Mouse (Mus musculus): Measurements from ENCODE around the gene Igsf11. TPM values are rescaled to one million over a fixed set of nuclear protein-coding genes. Genes with fewer than 3 reads are reported as not detected.

Igsf11 gene
- polyA plus RNA-seq, 1 experiment from 2014 or later: 1.1 TPM

GRCm38 (mm10) chr16:38955296-38955695 is 62.8 kb downstream of the Igsf11 start:
- Histone ChIP-seq H3K27me3 (no peaks in the 10 kb centered on the region), H3K4me3 (replicated peaks) (no peak overlapping the region), H3K4me1 (replicated peaks) (peaks cover 10% of the 10 kb centered on the region; the same call in 1 of the 2 replicates), H3K27ac (no peak overlapping the region), H3K36me3 (no peaks in the 10 kb centered on the region), H3K9ac (replicated peaks) (no peak overlapping the region), H3K9me3 (0 out of 2 replicates have a peak, but pooled peaks cover 6% of the 10 kb centered on the region), H3K4me2 (no peak overlapping the region)
- ATAC-seq (ENCODE audit: insufficient number of reproducible peaks, insufficient read depth, low FRiP score, low TSS enrichment, low read depth): no peak
- 89% methylated on average over 5 of the region's 5 CpGs for WGBS

GRCm38 (mm10) chr16:38958801-38959200 is 66.3 kb downstream of the Igsf11 start:
- Histone ChIP-seq H3K36me3 (no peaks in the 10 kb centered on the region), H3K4me2 (no peak overlapping the region), H3K27ac (no peak overlapping the region), H3K4me3 (replicated peaks) (no peak overlapping the region), H3K9me3 (0 out of 2 replicates have a peak, but pooled peaks cover 6% of the 10 kb centered on the region), H3K9ac (replicated peaks) (no peak overlapping the region), H3K4me1 (replicated peaks) (peaks cover 10% of the 10 kb centered on the region; the same call in 1 of the 2 replicates), H3K27me3 (no peaks in the 10 kb centered on the region)
- WGBS: 82% methylated on average over 9 of the region's 9 CpGs
- no peak for ATAC-seq (ENCODE audit: insufficient number of reproducible peaks, insufficient read depth, low FRiP score, low TSS enrichment, low read depth)

GRCm38 (mm10) chr16:38960550-38960949 is 68.1 kb downstream of the Igsf11 start:
- ATAC-seq (ENCODE audit: insufficient number of reproducible peaks, insufficient read depth, low FRiP score, low TSS enrichment, low read depth): no peak
- Histone ChIP-seq H3K27me3 (no peaks in the 10 kb centered on the region), H3K4me1 (replicated peaks) (peaks cover 13% of the 10 kb centered on the region; the same call in 1 of the 2 replicates), H3K4me3 (replicated peaks) (no peak overlapping the region), H3K9ac (replicated peaks) (no peak overlapping the region), H3K36me3 (no peaks in the 10 kb centered on the region), H3K27ac (no peak overlapping the region), H3K4me2 (no peak overlapping the region), H3K9me3 (0 out of 2 replicates have a peak, but pooled peaks cover 6% of the 10 kb centered on the region)
- 82% methylated on average over 8 of the region's 8 CpGs for WGBS

GRCm38 (mm10) chr16:38961865-38962264 is 69.4 kb downstream of the Igsf11 start:
- H3K27ac ChIP-seq: no peak overlapping the region
- no peaks in the 10 kb centered on the region for H3K36me3 ChIP-seq
- H3K4me1 ChIP-seq (replicated peaks): peaks cover 16% of the 10 kb centered on the region; the same call in 1 of the 2 replicates
- no peak for ATAC-seq (ENCODE audit: insufficient number of reproducible peaks, insufficient read depth, low FRiP score, low TSS enrichment, low read depth)
- H3K9ac ChIP-seq (replicated peaks): no peak overlapping the region
- 0 out of 2 replicates have a peak, but pooled peaks cover 6% of the 10 kb centered on the region for H3K9me3 ChIP-seq
- H3K4me2 ChIP-seq: no peak overlapping the region
- 83% methylated on average over 2 of the region's 2 CpGs for WGBS
- no peaks in the 10 kb centered on the region for H3K27me3 ChIP-seq
- H3K4me3 ChIP-seq (replicated peaks): no peak overlapping the region

- Histone ChIP-seq H3K27ac (no peak overlapping the region), H3K9ac (replicated peaks) (no peak overlapping the region), H3K4me1 (replicated peaks) (peaks cover 16% of the 10 kb centered on the region; the same call in 1 of the 2 replicates), H3K27me3 (no peaks in the 10 kb centered on the region), H3K36me3 (no peaks in the 10 kb centered on the region), H3K4me2 (no peak overlapping the region), H3K9me3 (0 out of 2 replicates have a peak, but pooled peaks cover under 1% of the 10 kb centered on the region), H3K4me3 (replicated peaks) (no peak overlapping the region)
- no peak for ATAC-seq (ENCODE audit: insufficient number of reproducible peaks, insufficient read depth, low FRiP score, low TSS enrichment, low read depth)
- 76% methylated on average over 9 of the region's 9 CpGs for WGBS
These were observed 70.2 kb downstream of the Igsf11 start for GRCm38 (mm10) chr16:38962695-38963094.

DNA sequence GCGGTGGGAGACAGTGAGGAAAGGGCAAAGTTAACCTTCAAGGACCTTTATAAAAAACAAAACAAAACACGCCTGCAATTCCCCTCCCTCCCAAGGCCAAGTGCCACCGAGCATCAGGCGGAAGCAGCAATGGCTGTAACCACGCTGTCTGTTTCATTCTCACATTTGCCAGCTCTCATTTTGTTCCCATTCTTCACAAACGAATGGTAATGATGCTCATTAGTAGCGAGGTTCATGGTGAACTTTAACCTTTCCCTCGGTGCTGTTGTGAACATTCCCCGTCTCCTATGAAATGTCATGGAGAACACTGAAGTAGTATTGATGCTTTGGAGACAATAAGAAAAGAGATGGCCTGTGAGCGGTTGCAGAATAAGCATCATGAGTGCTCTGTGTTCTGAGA is 74.6 kb downstream of the Igsf11 start:
- no peak for ATAC-seq (ENCODE audit: insufficient number of reproducible peaks, insufficient read depth, low FRiP score, low TSS enrichment, low read depth)
- H3K9ac ChIP-seq (replicated peaks): no peak overlapping the region
- H3K27ac ChIP-seq: no peak overlapping the region
- no peaks in the 10 kb centered on the region for H3K36me3 ChIP-seq
- H3K4me1 ChIP-seq (replicated peaks): peaks cover 6% of the 10 kb centered on the region; the same call in 1 of the 2 replicates
- no peaks in the 10 kb centered on the region for H3K27me3 ChIP-seq
- H3K9me3 ChIP-seq: no peaks in the 10 kb centered on the region
- no peak overlapping the region for H3K4me2 ChIP-seq
- 82% methylated on average over 10 of the region's 10 CpGs for WGBS
- H3K4me3 ChIP-seq (replicated peaks): no peak overlapping the region

- no peaks in the 10 kb centered on the region for H3K27me3 ChIP-seq
- ATAC-seq (ENCODE audit: insufficient number of reproducible peaks, insufficient read depth, low FRiP score, low TSS enrichment, low read depth): no peak
- WGBS: 79% methylated on average over 13 of the region's 13 CpGs
- no peak overlapping the region for H3K4me3 ChIP-seq (replicated peaks)
- no peak overlapping the region for H3K27ac ChIP-seq
- H3K9me3 ChIP-seq: no peaks in the 10 kb centered on the region
- no peak overlapping the region for H3K4me2 ChIP-seq
- H3K36me3 ChIP-seq: no peaks in the 10 kb centered on the region
- H3K4me1 ChIP-seq (replicated peaks): peaks cover 24% of the 10 kb centered on the region
- H3K9ac ChIP-seq (replicated peaks): no peak overlapping the region
These were observed 83.7 kb downstream of the Igsf11 start for GRCm38 (mm10) chr16:38976151-38976550.

DNA sequence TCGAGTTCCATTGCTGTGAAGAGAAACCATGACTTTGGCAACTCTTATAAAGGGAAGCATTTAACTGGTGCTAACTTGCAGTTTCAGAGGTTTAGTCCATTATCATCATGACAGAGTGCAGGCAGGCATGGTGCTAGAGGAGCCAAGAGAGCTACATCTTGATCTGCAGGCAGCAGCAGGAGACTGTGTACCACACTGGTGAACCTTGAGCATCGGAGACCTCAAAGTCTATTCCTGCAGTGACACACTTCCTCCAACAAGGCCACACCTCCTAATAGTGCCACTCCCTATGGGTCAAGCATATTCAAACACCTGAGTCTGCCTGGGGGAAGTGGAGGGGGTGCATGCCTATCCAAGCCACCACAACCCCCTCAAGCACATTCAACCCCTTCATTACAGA is 86.1 kb downstream of the Igsf11 start:
- H3K9ac ChIP-seq (replicated peaks): no peak overlapping the region
- H3K4me3 ChIP-seq (replicated peaks): no peak overlapping the region
- peaks cover 45% of the 10 kb centered on the region for H3K4me1 ChIP-seq (replicated peaks)
- no peak overlapping the region for H3K4me2 ChIP-seq
- H3K9me3 ChIP-seq: no peaks in the 10 kb centered on the region
- no peaks in the 10 kb centered on the region for H3K36me3 ChIP-seq
- WGBS: 82% methylated on average over 2 of the region's 2 CpGs
- ATAC-seq (ENCODE audit: insufficient number of reproducible peaks, insufficient read depth, low FRiP score, low TSS enrichment, low read depth): no peak
- H3K27ac ChIP-seq: no peak overlapping the region
- H3K27me3 ChIP-seq: no peaks in the 10 kb centered on the region

DNA sequence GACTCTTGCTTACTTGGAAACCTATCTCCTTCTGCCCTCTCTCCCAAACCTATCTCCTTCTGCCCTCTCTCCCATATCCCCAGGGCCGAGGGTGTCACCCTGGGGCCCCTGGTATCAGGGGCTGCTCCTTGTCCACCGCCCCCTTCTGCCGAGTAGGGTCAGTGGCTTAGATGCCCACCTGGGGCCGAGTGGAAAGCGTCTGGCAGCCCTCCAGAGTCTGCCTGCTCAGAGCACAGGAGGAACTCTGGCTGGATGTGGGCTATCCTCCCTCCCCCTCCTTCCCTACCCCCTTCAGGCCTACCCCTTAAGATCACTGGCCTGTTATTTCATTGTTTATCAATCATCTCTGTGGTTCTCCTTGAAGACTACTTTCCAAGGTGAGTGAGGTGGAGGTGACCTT is 88.1 kb downstream of the Igsf11 start:
- Histone ChIP-seq H3K9me3 (no peaks in the 10 kb centered on the region), H3K36me3 (no peaks in the 10 kb centered on the region), H3K27ac (0 out of 2 replicates have a peak overlapping the region, but pooled peaks have one; percentile 23), H3K9ac (replicated peaks) (no peak overlapping the region), H3K4me3 (replicated peaks) (no peak overlapping the region), H3K4me1 (replicated peaks) (peaks cover 47% of the 10 kb centered on the region), H3K27me3 (no peaks in the 10 kb centered on the region), H3K4me2 (no peak overlapping the region)
- WGBS: 42% methylated on average over 5 of the region's 5 CpGs
- ATAC-seq (ENCODE audit: insufficient number of reproducible peaks, insufficient read depth, low FRiP score, low TSS enrichment, low read depth): peak; percentile 29; the same call in 1 of the 2 replicates

DNA sequence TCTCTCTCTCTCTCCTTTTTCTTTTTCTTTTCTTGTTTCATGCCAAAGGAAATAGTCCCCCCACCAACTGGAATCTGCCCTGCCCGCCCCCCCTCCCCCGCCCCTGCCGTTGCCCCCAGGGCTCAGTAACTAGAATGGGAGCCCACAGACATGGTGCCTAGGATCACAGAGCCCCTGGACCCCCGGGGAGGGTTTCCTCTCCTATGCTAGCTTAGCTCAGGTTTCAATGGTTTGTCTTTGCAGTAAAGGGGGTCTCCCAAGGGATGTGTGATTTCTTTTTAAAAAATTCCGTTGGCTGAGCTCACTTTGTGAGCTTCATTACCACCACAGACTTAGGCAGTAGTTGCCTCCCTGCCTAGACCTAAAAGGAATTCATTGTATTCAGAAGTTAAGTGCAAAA is 89.6 kb downstream of the Igsf11 start:
- H3K27ac ChIP-seq: peak overlapping the region; percentile 72
- H3K4me2 ChIP-seq: peak overlapping the region; percentile 33
- no peaks in the 10 kb centered on the region for H3K9me3 ChIP-seq
- H3K27me3 ChIP-seq: no peaks in the 10 kb centered on the region
- no peaks in the 10 kb centered on the region for H3K36me3 ChIP-seq
- peak; percentile 83 for ATAC-seq (ENCODE audit: insufficient number of reproducible peaks, insufficient read depth, low FRiP score, low TSS enrichment, low read depth)
- H3K9ac ChIP-seq (replicated peaks): no peak overlapping the region
- H3K4me1 ChIP-seq (replicated peaks): peaks cover 43% of the 10 kb centered on the region
- 1% methylated on average over 4 of the region's 5 CpGs for WGBS
- H3K4me3 ChIP-seq (replicated peaks): no peak overlapping the region

DNA sequence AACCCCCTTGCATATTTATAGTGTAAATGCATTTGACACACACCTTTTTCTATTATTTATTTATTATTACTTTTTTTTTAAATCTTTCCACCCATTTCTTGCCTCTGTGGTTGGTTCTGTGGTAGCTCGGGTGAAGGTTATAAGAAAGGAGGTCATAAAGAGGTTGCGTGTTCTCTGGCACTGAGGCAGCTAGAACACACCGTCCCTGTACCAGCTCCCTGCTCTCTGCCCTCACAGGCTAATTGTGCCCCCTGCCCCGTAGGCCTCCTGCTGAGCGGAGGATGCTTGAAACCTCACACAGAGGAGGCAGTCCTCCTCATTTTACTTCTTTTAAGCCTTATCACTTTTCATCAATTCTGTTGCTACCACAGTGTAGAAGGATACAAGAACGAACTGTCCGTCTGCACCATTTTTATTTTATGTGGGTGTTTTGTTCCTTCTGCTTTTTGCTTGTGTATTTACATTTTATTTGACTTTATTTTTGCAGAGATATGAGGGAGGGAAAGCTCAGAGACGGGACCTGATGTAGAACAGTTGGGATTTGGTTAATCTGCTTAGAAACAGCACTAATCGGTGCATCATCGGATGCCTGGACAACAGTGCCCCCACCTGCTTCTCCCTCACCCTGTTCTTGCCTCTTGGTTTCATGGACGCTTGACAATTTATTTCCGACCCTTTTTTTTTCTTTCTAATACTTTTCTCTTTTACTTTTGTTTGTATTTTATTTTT is 90.2 kb downstream of the Igsf11 start:
- no peak overlapping the region for H3K9ac ChIP-seq (replicated peaks)
- H3K9me3 ChIP-seq: no peaks in the 10 kb centered on the region
- peak; percentile 77; the same call in 1 of the 2 replicates for ATAC-seq (ENCODE audit: insufficient number of reproducible peaks, insufficient read depth, low FRiP score, low TSS enrichment, low read depth)
- WGBS: 30% methylated on average over 12 of the region's 12 CpGs
- peak overlapping the region; percentile 84 for H3K27ac ChIP-seq
- 0 out of 2 replicates have a peak overlapping the region, but pooled peaks have one; percentile 10 for H3K4me2 ChIP-seq
- H3K4me1 ChIP-seq (replicated peaks): peaks cover 43% of the 10 kb centered on the region
- no peaks in the 10 kb centered on the region for H3K36me3 ChIP-seq
- no peak overlapping the region for H3K4me3 ChIP-seq (replicated peaks)
- no peaks in the 10 kb centered on the region for H3K27me3 ChIP-seq
